Mouse (Mus musculus) forebrain, embryonic 14.5 days (tissue): ENCODE results near the gene Ddi2. TPM values are rescaled to one million over a fixed set of nuclear protein-coding genes. Genes with fewer than 3 reads are reported as not detected.

ENCODE experiments used
- ATAC-seq: fragments of 200-750 bp; cut with Nextera tagmentation; 2 replicates; pipeline ENCODE4 v1.8.0; 2017; ENCODE audit warnings: mild to moderate bottlenecking, moderate library complexity
- DNase-seq: peaks from one replicate; pipeline ENCODE4 v3.0.0-alpha.2; 2015; ENCODE audit warnings: low spot score
- H3K27ac ChIP-seq: fragments of 300-500 bp; sonication (generic); 2 replicates; pipeline ENCODE4 v1.5.1; 2014; ENCODE audit warnings: low read depth, mild to moderate bottlenecking, control low read depth, low read length, moderate library complexity
- H3K27me3 ChIP-seq: fragments of 300-500 bp; sonication (generic); replicated peaks from 2 replicates; pipeline ENCODE4 v1.6.1; 2014; ENCODE audit warnings: low read length, control low read depth, mixed read lengths; ENCODE audit not compliant: control insufficient read depth, insufficient read depth
- H3K36me3 ChIP-seq: fragments of 300-500 bp; sonication (generic); 2 replicates; pipeline ENCODE4 v1.6.1; 2014; ENCODE audit warnings: low read length, control low read depth; ENCODE audit not compliant: control insufficient read depth, insufficient read depth
- H3K4me1 ChIP-seq: fragments of 300-500 bp; sonication (generic); 2 replicates; pipeline ENCODE4 v1.6.1; 2014; ENCODE audit warnings: antibody characterized with exemption, low read length, control low read depth; ENCODE audit not compliant: control insufficient read depth, insufficient read depth
- H3K4me2 ChIP-seq: fragments of 300-500 bp; sonication (generic); 2 replicates; pipeline ENCODE4 v1.6.1; 2014; ENCODE audit warnings: mild to moderate bottlenecking, control low read depth, low read length
- H3K4me3 ChIP-seq: fragments of 300-500 bp; sonication (generic); 2 replicates; pipeline ENCODE4 v1.5.1; 2014; ENCODE audit warnings: low read depth, low read length, control low read depth
- H3K9ac ChIP-seq: fragments of 300-500 bp; sonication (generic); 2 replicates; pipeline ENCODE4 v1.6.1; 2014; ENCODE audit warnings: mild to moderate bottlenecking, low read length, control low read depth, moderate library complexity
- H3K9me3 ChIP-seq: fragments of 300-500 bp; sonication (generic); replicated peaks from 2 replicates; pipeline ENCODE4 v1.6.1; 2016; ENCODE audit warnings: low read length, control low read depth, mixed read lengths; ENCODE audit not compliant: control insufficient read depth
- WGBS: fragments of 180-500 bp; shearing (Covaris S2); extraction: QIAGEN DNeasy Blood & Tissue Kit; methylation state at CpG from one replicate; pipeline ENCODE4 v1.1.7; 2014; 5-methylcytosine and 5-hydroxymethylcytosine counted together
- polyA plus RNA-seq: library from polyadenylated mRNA; unstranded; fragments of >200 nt; fragmentation: Nextera tagmentation; extraction: Ambion mirVana; gene quantifications from 2 replicates; pipeline ENCODE4 v1.2.1, GENCODE M21; 2014

The Ddi2 gene
- polyA plus RNA-seq, 1 experiment from 2014 or later: 6.7 TPM

- no peak overlapping the region for H3K4me3 ChIP-seq
- 85% methylated on average over 4 of the region's 4 CpGs for WGBS
- no peaks in the 10 kb centered on the region for H3K27me3 ChIP-seq
- no peak for ATAC-seq
- H3K36me3 ChIP-seq: 0 out of 2 replicates have a peak, but pooled peaks cover 11% of the 10 kb centered on the region
- H3K4me1 ChIP-seq: peaks cover 13% of the 10 kb centered on the region
- H3K9ac ChIP-seq: no peak overlapping the region
- H3K9me3 ChIP-seq: no peaks in the 10 kb centered on the region
- H3K4me2 ChIP-seq: no peak overlapping the region
- H3K27ac ChIP-seq: no peak overlapping the region
- no peak for DNase-seq
Measured at GRCm38 (mm10) chr4:141717633-141718032, 5.6 kb downstream of the Ddi2 start.

- no peak for ATAC-seq
- H3K27me3 ChIP-seq: no peaks in the 10 kb centered on the region
- no peak overlapping the region for H3K27ac ChIP-seq
- no peaks in the 10 kb centered on the region for H3K9me3 ChIP-seq
- WGBS: 83% methylated on average over 2 of the region's 2 CpGs
- DNase-seq: no peak
- H3K4me2 ChIP-seq: no peak overlapping the region
- no peaks in the 10 kb centered on the region for H3K4me1 ChIP-seq
- H3K36me3 ChIP-seq: peaks cover 32% of the 10 kb centered on the region
- no peak overlapping the region for H3K4me3 ChIP-seq
- no peak overlapping the region for H3K9ac ChIP-seq
Measured at GRCm38 (mm10) chr4:141715027-141715426, 8.2 kb downstream of the Ddi2 start.

GRCm38 (mm10) chr4:141713598-141714142 lies 9.5 kb downstream of the Ddi2 start:
- ATAC-seq (no peak), DNase-seq (no peak)
- H3K27ac ChIP-seq: no peak overlapping the region
- no peaks in the 10 kb centered on the region for H3K9me3 ChIP-seq
- H3K27me3 ChIP-seq: no peaks in the 10 kb centered on the region
- no peak overlapping the region for H3K4me2 ChIP-seq
- H3K4me3 ChIP-seq: no peak overlapping the region
- no peaks in the 10 kb centered on the region for H3K4me1 ChIP-seq
- WGBS: 90% methylated on average over 5 of the region's 5 CpGs
- H3K9ac ChIP-seq: no peak overlapping the region
- peaks cover 42% of the 10 kb centered on the region for H3K36me3 ChIP-seq

GRCm38 (mm10) chr4:141711250-141711649 lies 12.0 kb downstream of the Ddi2 start:
- no peaks in the 10 kb centered on the region for H3K9me3 ChIP-seq
- H3K4me2 ChIP-seq: no peak overlapping the region
- ATAC-seq: no peak
- H3K36me3 ChIP-seq: peaks cover 66% of the 10 kb centered on the region
- H3K9ac ChIP-seq: no peak overlapping the region
- no peak overlapping the region for H3K27ac ChIP-seq
- H3K4me3 ChIP-seq: no peak overlapping the region
- H3K27me3 ChIP-seq: no peaks in the 10 kb centered on the region
- no peak for DNase-seq
- no peaks in the 10 kb centered on the region for H3K4me1 ChIP-seq
- WGBS: 96% methylated on average over 1 of the region's 1 CpGs

GRCm38 (mm10) chr4:141708971-141709370 lies 14.2 kb downstream of the Ddi2 start:
- no peaks in the 10 kb centered on the region for H3K9me3 ChIP-seq
- H3K27me3 ChIP-seq: no peaks in the 10 kb centered on the region
- 95% methylated on average over 2 of the region's 2 CpGs for WGBS
- H3K9ac ChIP-seq: no peak overlapping the region
- H3K4me3 ChIP-seq: no peak overlapping the region
- H3K27ac ChIP-seq: no peak overlapping the region
- no peak for DNase-seq
- ATAC-seq: no peak
- H3K4me1 ChIP-seq: no peaks in the 10 kb centered on the region
- H3K4me2 ChIP-seq: no peak overlapping the region
- peaks cover 89% of the 10 kb centered on the region for H3K36me3 ChIP-seq

- DNase-seq: no peak
- ATAC-seq: no peak
- Histone ChIP-seq H3K27me3 (no peaks in the 10 kb centered on the region), H3K4me2 (no peak overlapping the region), H3K27ac (no peak overlapping the region), H3K9me3 (no peaks in the 10 kb centered on the region), H3K4me3 (no peak overlapping the region), H3K36me3 (peaks cover 95% of the 10 kb centered on the region), H3K9ac (no peak overlapping the region), H3K4me1 (no peaks in the 10 kb centered on the region)
- WGBS: 94% methylated on average over 7 of the region's 7 CpGs
Measured at GRCm38 (mm10) chr4:141708005-141708404, 15.2 kb downstream of the Ddi2 start.

- Histone ChIP-seq H3K27me3 (no peaks in the 10 kb centered on the region), H3K4me2 (no peak overlapping the region), H3K27ac (peak overlapping the region; percentile 58; the same call in 1 of the 2 replicates), H3K36me3 (peaks cover 96% of the 10 kb centered on the region), H3K4me3 (no peak overlapping the region), H3K4me1 (no peaks in the 10 kb centered on the region), H3K9ac (no peak overlapping the region), H3K9me3 (no peaks in the 10 kb centered on the region)
- peak; percentile 94 for ATAC-seq
- 69% methylated on average over 4 of the region's 4 CpGs for WGBS
- peak; percentile 78 for DNase-seq
Measured at GRCm38 (mm10) chr4:141705331-141705730, 17.9 kb downstream of the Ddi2 start.

GRCm38 (mm10) chr4:141704625-141705024 lies 18.6 kb downstream of the Ddi2 start:
- Histone ChIP-seq H3K4me1 (no peaks in the 10 kb centered on the region), H3K27ac (peak overlapping the region; percentile 58; the same call in 1 of the 2 replicates), H3K27me3 (no peaks in the 10 kb centered on the region), H3K9me3 (no peaks in the 10 kb centered on the region), H3K9ac (no peak overlapping the region), H3K4me2 (no peak overlapping the region), H3K4me3 (no peak overlapping the region), H3K36me3 (peaks cover 93% of the 10 kb centered on the region)
- DNase-seq (no peak), ATAC-seq (no peak)
- WGBS: 93% methylated on average over 2 of the region's 2 CpGs

GRCm38 (mm10) chr4:141694719-141695118 lies 28.5 kb downstream of the Ddi2 start:
- Histone ChIP-seq H3K4me2 (no peak overlapping the region), H3K4me3 (no peak overlapping the region), H3K27ac (no peak overlapping the region), H3K9me3 (no peaks in the 10 kb centered on the region), H3K36me3 (peaks cover 72% of the 10 kb centered on the region), H3K27me3 (no peaks in the 10 kb centered on the region), H3K9ac (no peak overlapping the region), H3K4me1 (no peaks in the 10 kb centered on the region)
- DNase-seq (no peak), ATAC-seq (no peak)
- WGBS: 93% methylated on average over 8 of the region's 8 CpGs
